Mouse (Mus musculus): ENCODE results near the gene Imp4.
"Not testable (repeated sequence)": the region's sequence is repeated elsewhere in the genome, so short reads cannot be mapped to it uniquely, and the experiment has no call there.

Imp4 gene

DNA sequence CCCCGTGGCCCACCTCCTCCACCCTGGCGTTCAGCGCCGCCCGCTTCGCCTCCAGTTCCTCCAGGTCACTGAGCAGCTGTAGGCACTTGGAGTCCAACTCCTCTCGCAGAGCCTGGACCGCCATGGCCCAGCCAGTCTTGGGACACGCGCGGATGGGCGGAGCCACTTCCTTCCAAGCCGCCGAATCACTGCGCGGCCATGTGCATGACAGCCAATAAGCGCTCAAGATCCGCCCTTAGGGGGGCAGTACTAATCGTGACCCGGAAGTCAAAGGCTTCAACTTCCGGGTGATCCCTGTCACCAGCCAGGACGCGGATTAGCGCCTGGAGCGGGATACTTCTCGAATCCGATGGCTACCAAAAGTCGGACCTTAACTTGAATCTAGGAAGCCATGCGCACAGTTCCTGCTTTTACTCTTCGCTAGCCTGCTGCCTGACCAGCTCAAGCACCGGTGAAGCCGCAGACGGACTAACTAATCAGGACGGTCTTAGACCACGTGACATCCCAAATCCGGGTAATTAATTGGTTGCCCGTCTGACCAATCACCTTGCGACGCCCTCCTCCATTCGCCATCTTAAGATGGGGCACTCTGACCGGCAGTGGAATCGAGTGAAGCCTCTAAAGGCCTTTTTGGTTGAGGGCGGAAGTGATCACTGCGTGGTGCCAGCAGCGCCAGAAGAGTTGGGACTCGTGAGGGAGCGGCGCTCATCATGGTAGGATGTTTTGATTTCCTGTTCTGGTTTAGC lies at the start of gene Imp4, which contains the start of gene Ccdc115:
Gene Imp4, plus strand, starts transcription at position 637 of the 746 bp plus-strand sequence.
Gene Ccdc115, minus strand, starts transcription at position 458 of the 746 bp plus-strand sequence.
- DNase-seq (ENCODE audit: low spot score), result peak; percentile 99

DNA sequence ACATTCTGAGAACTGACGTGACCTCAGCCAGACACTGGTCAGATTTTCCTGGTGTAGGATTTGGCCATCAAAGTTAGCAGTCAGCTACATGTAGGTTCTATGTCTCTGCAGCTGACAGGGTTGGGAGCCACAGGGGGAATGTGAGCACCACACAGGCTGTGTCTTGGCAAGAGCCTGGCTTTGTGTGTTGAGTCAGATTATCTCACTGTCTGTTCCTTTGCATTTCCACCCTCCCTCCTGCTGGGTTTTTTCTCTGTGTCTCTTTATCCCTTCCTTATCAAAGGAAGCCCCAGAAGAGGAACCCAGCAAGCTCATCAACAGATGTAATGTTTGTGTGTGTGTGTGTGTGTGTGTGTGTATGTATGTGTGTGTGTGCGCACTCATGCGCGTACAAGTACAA lies 43.3 kb upstream of the Imp4 start:
- no peak for DNase-seq (ENCODE audit: low spot score)

DNA sequence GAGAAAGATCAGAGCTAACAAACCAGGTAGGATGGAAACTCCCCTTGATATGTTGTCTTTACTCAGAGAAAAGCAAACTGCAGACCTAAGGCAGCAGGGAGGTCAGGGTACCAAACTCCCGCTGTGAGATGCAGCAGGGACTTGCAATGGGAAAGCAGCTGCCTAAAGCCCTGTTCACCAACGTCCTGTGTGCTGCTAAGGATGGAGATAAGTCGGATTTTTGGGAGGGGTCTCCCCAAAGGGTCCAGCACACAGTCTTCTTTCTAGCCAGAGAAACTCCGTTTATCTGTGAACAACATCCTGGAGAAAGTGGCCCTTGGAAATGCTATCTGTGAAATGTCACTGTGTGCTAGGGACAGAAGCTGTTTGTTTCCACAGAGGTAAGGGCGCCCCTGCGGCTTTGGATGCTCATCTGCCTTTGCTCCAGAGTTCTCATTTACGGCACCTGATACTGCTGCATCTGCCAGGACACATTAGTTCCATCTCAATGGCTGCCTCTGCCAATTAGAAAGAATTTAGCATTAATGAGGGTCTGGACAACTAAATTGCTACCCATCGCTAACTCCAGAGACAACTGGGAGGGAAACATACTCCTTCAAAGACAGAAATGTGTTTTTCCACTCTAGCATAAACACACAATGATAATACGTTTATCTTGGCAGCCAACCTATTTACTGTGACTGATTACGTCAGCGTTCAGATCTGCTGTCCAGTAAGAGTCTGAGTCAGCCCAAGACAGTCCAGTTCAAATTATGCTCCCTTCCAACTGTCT lies 40.3 kb upstream of the Imp4 start:
- DNase-seq (ENCODE audit: low spot score), result peak; percentile 94

DNA sequence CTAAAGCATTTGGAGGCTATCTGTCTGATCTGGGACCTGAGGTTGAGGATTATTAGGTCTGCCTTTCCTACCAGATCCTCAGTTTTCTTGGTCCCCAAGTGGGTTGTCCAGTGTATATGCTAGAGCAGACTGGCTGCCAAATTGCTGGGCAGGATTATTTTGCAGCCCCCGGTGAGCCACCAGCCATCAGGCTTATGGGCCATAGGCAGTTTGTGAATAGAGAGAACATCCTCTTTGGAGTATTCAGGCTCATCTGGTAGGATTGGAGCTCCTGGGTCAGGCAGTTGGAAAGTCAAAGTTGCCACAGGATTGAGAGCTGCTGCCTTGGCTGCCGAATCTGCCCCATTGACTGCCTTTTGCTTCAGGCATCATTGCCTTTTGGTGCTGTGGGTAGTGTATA lies 11.2 kb upstream of the Imp4 start:
- no peak for DNase-seq (ENCODE audit: low spot score)

DNA sequence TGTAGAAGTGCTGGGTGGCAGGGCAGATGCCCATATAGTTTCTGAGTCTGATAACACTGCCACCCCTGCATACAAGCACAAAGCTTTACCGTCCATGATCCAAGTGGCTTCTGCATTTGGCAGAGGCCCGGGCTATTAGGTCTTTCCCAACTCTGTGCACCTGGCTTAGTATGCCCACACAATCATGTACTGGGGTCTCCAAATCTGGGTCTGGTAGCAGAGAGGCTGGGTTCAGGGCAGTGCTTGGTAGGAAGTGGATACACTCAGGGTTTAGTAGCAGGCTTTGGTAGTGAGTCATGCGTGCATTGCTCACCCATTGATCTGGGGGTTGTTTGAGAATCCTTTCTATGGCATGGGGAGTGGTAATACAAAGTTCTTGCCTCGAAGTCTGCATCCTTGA lies 10.4 kb upstream of the Imp4 start:
- no peak for DNase-seq (ENCODE audit: low spot score)

DNA sequence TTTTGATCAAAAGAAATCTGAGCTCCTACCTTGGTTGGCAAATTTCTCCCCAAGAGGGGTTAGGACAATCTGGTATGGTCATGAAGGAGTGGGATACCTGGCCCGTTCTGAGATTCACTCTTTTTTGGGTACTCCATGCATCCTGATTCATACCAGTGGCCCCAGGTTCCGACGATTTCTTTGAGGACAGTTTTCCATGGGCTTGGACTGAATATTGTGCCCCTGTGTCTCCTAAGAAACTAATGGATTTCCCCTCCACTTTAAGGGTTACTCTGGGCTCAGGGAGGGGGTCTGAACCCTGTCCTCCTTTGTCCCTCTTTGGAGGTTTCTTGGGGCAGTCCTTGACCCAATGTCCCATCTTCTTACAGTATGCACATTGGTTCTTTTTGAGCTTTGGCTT lies 8.7 kb upstream of the Imp4 start:
- no peak for DNase-seq (ENCODE audit: low spot score)

DNA sequence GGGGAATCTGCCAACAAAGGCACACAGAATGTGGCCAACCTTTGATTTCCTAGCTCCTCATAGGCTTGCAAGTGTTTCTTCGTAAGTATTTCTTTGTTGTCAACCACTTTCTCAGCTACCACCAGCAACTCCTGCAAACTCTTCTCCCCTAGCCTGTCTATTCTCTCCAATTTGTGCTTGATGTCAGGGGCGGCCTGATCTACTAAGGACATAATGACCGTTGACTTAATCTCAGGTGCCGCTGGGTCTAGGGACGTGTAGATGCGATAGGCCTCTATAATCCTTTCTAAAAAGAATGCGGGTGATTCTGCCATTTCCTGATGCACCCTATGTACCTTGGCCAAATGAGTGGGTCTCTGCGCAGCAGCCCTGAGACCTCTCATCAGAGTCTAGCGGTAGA lies 8.2 kb upstream of the Imp4 start:
- no peak for DNase-seq (ENCODE audit: low spot score)

DNA sequence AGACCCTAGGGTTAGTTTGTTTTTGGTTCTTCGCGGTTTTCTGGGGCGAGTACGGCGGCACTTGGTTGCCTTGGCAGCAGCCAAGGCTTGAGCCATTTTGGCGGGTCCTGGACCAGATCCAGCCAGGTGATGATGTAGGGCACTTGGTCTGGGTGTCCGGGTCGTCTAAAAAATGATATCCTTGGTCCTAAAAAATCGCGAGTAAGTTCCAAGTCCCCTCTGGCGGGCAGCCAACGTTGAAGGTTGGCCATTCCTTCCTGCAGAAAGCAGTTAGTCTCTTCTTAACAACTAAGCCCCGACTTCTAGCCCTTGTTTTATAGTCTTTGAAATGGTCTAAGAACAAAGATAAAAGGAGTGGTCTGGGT lies 7.3 kb upstream of the Imp4 start:
- DNase-seq (ENCODE audit: low spot score), result no peak

DNA sequence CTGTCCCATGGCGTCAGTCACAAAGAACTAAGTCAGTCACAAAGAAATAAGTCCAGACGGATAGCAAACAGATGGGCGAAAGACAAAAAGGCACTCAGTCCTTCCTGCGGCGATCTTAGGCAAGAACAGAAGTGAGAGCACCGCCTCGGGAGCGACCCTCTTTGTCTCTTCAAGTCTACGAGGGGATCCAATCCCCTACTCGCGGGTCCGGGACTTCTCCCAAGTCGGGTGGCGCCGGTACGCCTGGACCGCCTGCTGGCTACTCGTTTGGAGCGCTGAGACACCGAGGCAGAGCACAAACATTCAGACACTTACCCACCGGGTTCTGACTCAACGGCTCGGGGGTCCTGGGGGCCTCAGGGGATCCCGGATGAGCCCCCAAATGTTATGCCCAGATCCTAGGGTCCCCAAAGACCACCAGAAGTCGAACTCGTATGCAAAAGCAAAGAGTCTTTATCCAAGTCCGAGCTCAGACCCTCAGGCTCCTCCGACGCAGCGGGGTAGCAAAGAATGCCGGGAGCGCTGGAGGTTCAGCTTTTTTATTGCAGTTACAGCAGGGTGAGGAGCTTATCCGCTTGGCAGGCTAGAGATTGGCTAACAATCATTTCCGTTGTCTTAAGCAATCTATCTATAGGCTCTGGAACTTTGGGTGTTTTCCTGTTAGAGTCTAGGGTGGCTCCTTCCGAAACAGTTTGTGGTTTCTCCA lies 6.7 kb upstream of the Imp4 start:
- DNase-seq (ENCODE audit: low spot score), result no peak

DNA sequence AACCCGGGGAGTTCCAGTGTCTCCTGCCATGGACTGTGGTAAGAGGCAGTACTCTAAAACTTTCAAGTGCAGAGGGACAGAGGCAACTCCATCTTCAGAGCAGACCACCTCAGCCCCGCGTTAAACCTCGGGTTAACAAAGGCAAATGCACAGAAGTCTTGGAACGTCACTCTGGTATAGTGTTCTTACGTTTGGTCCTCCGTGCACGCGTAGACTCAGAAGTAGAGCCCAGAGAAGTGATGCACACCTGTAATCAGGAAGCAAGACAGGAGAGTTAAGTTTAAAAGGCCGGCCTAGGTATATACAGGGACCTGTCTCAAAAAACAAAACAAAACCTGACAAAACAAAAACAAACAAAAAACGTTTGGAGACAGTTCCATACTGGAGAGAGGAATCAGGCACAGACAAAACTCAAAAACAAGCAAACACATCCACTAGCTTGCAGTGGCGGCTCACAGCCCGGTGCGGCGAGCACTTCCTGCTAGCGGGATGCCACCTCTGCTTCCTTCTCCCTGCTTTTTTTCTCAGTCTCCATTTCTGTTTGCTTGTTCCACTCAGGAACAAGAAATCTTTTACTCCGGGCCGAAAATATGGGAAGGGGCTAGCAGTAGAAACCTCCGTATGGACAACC lies 5.6 kb upstream of the Imp4 start:
- peak; percentile 70 for DNase-seq (ENCODE audit: low spot score)

DNA sequence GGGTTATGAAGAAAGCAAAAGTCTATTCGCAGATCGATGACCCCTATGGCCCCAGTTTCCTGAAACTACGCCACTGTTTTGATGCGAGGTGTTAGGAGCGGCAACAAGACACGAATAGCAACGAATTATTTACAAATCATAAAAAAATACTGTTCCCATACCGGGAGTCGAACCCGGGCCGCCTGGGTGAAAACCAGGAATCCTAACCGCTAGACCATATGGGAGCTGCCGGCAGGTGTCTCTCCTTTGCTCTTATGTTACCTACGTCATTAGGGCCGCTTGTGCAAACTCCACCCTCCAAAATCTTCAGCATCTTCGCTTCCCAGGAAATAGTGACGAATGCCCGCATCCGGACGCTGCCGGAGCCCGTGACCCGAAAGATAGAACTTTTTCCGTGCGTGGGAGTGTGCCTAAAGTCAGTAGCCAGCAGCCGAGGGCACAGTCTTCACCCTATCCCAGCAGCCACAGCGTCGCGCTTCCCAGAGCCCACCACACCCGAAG lies 4.9 kb upstream of the Imp4 start:
- DNase-seq (ENCODE audit: low spot score), result peak; percentile 98

DNA sequence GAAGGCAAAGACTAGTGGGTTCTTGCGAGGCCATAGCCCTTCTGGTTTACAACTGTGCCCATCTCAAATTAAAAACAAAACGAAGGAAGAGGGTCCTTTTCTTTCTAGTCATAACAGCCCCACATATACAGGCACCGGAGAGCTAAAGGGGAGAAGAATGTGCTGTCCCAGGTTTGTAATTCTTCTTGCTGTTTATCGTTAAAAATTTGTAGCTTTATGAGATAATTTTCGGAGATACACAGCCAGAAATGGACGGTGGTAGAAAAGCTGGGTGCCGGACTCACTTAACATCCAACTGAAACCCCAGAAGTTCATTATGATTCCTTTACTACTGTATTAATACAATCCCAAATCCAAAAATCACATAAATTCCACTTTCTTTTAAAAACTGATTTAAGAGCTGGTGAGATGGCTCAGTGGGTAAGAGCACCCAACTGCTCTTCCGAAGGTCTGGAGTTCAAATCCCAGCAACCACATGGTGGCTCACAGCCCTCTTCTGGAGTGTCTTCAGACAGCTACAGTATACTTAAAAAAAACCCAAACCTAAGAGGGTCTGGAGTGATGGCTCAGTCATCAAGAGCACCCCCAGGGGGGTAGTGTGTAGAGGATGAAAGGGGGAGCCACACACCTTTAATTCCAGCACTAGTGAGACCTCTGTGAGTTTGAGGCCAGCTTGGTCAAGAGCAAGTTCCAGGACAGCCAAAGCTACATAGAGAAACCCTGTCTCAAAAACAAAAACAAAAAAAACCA lies 4.1 kb upstream of the Imp4 start:
- DNase-seq (ENCODE audit: low spot score), result peak; percentile 53

DNA sequence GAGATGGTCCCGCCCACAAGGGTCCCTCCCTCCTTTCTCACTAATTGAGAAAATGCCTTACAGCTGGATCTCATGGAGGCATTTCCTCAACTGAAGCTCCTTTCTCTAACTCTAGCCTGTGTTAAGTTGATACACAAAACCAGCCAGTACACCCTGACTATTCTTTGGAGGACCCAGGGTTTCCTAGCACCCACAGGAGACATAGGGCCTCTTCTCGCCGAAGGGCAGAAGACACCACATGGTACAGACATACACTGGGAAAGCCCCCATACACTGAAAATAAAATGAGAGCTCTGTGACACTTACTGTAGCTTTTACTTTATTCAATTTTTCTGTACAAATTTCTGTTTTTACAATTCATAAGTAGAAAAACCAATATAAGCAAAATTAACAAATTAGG lies 3.3 kb upstream of the Imp4 start:
- DNase-seq (ENCODE audit: low spot score), result no peak

DNA sequence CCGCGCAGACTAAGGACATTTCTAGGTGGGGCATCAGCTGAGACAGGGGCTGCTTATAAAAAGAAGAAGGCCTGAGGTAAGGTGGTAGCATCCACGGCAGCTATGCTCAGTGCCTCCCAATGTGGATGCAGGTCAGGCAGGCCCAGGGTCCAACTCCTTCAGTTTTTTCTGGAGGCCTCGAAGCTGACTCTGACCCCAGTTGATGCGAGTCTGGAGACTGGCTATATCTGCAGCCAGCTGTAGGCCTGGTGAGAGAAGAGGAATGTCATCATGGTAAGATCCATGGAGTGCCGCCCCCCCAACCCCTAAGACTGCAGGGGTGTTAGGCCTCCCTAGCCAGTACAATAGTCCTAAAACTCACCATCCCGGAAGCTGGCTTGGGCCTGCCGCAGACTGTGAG lies 2.3 kb upstream of the Imp4 start:
- not testable (repeated sequence) for DNase-seq (ENCODE audit: low spot score)

DNA sequence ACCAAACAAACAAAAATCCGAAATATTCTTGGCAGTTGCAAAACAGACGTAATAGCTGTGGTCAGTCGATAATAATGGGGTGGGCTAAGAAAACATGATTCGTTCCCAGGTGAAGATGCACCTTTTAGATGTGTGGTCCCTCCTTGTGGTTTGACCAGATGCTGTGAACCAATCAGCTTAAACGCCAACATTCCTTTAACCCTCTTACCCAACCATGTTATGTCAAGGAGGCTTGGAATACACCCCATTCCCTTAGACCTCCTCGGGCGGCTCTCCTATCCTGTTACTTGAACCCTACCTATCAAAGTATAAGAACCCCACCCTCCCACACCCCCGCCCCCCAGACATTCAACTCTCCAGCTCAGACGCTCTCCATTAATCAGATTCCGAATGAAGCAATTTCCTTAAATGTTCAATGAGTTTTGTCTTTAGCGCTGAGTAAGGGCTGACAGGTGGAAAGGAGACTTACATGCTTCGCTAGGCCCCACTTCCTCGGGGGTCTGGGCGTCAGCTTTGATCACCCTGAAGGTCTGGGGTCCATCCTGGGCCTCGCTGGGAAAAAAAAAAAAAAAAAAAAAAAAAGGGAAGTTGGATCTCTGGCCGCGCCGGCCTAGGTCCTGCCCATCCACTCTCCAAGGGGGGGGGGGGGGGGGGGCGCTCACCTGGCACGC lies 1.1 kb upstream of the Imp4 start:
- DNase-seq (ENCODE audit: low spot score), result peak; percentile 24

DNA sequence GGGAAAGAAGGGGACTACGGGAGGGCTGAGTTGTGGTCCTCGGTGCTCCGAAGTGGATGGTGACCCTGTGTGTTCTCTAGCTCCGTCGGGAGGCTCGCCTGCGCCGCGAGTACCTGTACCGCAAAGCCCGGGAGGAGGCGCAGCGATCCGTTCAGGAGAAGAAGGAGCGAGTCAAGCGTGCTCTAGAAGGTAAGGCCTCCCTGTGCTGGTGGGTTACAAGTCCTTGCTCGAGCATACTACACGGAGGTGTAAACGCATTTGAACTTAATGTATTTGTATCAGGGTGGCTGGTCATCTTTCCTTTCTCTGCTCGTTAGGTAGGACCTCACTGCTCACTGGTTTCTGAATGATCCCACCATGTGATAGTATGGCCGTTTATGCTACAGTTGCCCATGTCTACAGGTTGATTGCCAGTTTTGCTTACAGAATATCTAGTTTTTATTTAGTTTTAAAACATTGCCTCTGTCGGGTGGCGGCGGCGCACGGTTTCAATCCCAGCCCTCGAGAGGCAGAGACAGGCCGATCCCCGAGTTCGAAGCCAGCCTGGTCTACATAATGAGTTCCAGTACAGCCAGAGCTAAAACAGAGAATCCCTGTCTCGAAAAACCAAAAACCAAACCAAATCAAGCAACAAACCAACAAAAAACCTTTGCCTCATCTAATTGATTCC lies 445 bp downstream of the Imp4 start:
- DNase-seq (ENCODE audit: low spot score), result no peak

DNA sequence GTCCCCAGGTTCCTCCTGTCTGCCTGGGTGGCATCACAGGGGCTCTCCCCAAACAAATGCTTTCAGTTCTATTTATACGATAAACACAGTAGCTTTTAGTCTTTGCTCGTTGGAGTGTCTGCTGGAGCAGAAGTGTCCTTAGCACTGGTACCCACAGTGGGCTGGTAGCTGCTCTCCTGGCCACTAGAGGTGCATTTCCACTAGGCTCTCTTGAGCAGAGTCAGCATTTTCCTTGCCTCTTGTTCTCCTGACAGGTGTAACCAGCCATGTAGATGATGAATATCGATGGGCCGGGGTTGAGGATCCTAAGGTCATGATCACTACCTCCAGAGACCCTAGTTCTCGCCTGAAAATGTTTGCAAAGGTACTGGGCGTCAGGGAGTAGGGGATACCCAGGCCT lies 3.5 kb downstream of the Imp4 start:
- no peak for DNase-seq (ENCODE audit: low spot score)

DNA sequence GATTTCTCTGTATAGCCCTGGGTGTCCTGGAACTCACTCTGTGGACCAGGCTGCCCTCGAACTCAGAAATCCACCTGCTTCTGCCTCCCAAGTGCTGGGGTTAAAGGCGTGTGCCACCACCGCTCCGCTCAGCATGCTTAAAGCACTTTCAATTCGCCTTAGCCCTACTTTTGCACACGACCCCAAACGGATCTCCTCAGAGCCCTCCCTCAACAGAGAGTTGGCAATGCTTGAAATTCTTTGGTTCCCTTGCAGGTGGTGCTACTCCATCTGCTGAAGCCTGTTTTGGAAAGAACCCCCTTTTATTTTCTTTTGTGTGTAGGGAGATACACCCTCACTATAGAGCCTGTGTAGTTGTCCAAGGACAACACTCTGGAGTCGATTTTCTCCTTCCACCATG lies 18.8 kb downstream of the Imp4 start:
- DNase-seq (ENCODE audit: low spot score), result no peak

DNA sequence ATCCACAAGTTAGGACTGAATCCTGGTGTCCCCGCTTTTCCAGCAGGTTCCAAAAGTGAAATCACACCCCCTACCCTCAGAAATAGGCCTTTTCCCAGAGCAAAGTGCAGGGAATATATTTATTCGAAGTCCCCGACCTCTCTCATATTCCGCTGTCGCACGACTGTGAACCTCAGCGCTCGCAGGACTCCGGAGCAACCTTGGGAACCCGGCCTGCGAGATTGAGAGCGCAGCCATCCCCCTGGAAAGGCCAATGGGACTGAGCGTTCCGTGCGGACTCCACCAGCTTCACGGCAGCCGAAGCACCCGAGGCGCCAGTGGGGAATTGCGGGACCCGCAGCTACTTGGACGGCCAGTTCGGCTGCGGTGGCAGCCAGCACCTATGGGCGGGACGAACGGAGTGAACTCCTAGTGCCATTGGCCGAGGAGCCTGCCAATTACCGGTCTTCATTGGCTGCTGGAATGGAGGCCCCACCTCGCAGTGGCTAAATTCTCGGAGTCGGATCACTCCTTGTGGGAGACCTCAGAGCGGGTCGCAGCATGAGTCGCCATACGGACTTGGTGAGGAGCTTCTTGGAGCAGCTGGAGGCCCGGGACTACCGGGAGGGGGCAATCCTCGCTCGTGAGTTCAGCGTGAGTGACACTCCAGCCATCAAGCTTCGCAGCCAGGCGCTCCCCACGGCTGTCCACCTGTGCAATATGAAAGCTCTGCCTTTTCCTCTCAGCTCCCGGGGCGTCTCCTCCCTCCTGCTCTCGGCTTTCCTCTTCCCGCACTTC lies 19.8 kb downstream of the Imp4 start, which contains the start of gene Ptpn18:
Gene Ptpn18, plus strand, starts transcription at position 479 of the 777 bp plus-strand sequence.
- peak; percentile 96 for DNase-seq (ENCODE audit: low spot score)

DNA sequence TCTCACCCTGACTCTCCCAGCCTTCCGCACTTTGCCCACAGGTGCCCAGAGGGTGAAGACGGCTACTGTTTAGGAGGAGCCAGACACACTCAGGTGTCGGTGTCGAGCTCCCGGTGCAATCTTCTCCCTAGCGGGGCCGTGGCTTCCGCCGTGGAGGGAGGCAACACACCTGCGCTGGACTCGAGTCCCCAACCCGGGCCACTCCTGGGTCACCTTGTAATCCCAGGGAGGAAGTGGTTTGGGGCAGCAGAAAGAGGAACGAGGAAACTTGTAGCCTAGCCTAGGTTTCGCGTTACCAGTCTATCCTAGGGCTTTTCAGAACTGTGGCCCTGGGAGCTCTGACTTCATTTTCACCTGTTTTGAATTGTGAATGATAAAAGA lies 20.4 kb downstream of the Imp4 start:
- no peak for DNase-seq (ENCODE audit: low spot score)
